Mouse (Mus musculus) erythroblast, embryonic 14.5 days (primary cell): ENCODE results near the gene Tmem86a. TPM values are rescaled to one million over a fixed set of nuclear protein-coding genes. Genes with fewer than 3 reads are reported as not detected.

Source experiments
- H3K27me3 ChIP-seq: 2 replicates; pipeline ENCODE4 v1.6.1; 2012; ENCODE audit warnings: inconsistent platforms; ENCODE audit not compliant: control insufficient read depth
- H3K36me3 ChIP-seq: 2 replicates; pipeline ENCODE4 v1.6.1; 2012; ENCODE audit warnings: mild to moderate bottlenecking, inconsistent platforms; ENCODE audit not compliant: control insufficient read depth
- H3K4me1 ChIP-seq: 2 replicates; pipeline ENCODE4 v1.6.1; 2012; ENCODE audit warnings: inconsistent platforms; ENCODE audit not compliant: control insufficient read depth
- H3K4me3 ChIP-seq: replicated peaks from 2 replicates; pipeline ENCODE3; 2012; ENCODE audit warnings: moderate library complexity, mild to moderate bottlenecking, inconsistent platforms
- H3K9me3 ChIP-seq: 2 replicates; pipeline ENCODE4 v1.6.1; 2012; ENCODE audit warnings: low read length, inconsistent platforms, mixed read lengths; ENCODE audit not compliant: control insufficient read depth
- GATA1 ChIP-seq: IDR thresholded peaks from 2 replicates; pipeline ENCODE4 v1.6.1; 2012; ENCODE audit warnings: low read length, inconsistent platforms, mixed read lengths
- TAL1 ChIP-seq: IDR thresholded peaks from 3 replicates; pipeline ENCODE4 v1.6.1; 2012; ENCODE audit warnings: low read length, inconsistent platforms, mixed read lengths
- polyA plus RNA-seq: library from polyadenylated mRNA; stranded (reverse); fragments of >175 nt; gene quantifications from 2 replicates; pipeline ENCODE4 v1.2.3, GENCODE M21; 2012

Gene Tmem86a
- polyA plus RNA-seq, 1 experiment: 0.24 TPM

DNA sequence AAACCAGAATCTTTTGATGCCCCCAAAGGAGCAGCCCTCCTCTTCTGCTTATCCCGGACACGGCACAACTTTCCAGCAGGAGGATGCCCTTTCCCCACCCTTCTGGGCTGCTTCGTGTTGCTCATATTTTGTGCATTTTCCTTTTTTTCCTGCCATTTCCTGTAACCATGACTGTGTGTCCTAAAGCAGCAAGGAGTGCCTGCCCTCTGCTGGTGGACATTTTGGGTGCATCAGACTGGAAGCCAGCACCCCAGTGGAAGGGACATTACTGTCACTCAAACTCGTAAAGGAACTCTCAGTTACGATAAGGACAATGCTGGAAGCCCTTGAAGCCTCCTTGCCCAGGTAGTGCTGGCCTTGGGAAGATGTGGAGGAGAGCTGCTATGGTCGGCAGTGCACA lies 30.9 kb downstream of the Tmem86a start:
- Histone ChIP-seq H3K4me3 (no peak overlapping the region), H3K9me3 (no peaks in the 10 kb centered on the region), H3K27me3 (no peaks in the 10 kb centered on the region), H3K36me3 (no peaks in the 10 kb centered on the region), H3K4me1 (no peaks in the 10 kb centered on the region)
- TF ChIP-seq GATA1: no peak
- no peak for TF ChIP-seq TAL1

DNA sequence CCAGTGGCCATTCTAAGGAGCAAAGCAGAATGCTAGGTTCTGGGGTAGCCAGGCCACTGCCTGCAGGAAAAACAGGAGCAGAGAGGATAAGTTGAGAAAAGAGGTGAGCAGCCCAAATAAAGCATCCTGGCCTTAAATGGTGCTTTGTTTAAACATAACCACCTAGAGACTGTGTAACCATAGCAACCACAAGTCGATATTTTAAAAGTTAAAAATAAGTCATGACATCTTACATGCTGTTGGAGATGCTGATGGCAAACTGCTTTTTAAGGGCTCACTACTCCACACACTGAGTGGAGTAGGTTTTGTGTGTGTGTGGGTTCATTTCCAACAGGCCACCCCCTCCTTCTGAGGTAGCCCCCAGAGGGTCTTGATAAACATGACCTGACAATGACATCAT lies 34.7 kb downstream of the Tmem86a start:
- TF ChIP-seq TAL1 (no peak), GATA1 (no peak)
- H3K27me3 ChIP-seq: no peaks in the 10 kb centered on the region

DNA sequence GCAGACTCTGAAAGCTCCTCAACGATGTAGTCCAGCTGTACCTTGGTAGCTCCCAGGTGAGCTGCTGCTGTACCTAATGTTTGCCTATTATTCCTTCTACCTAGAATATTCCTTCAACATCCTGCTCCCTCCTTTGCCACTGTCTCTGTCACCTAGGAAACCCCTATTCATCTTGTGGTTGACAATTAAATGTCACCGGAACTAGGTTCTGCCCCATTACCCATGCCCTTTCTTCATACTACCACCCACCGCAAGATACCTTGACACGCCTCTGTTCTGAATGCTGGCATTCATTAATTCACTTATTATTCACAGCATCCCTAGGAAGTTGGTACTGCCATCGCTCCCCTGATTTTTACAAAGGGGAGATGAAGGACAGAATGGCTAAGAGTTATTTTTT lies 43.5 kb downstream of the Tmem86a start:
- TF ChIP-seq TAL1 (no peak), GATA1 (no peak)
- no peaks in the 10 kb centered on the region for H3K36me3 ChIP-seq
- H3K4me1 ChIP-seq: no peaks in the 10 kb centered on the region
- H3K4me3 ChIP-seq: no peak overlapping the region
- no peaks in the 10 kb centered on the region for H3K9me3 ChIP-seq
- H3K27me3 ChIP-seq: no peaks in the 10 kb centered on the region

More for the DNA sequence above, 34.7 kb downstream of the Tmem86a start:
- H3K4me1 ChIP-seq: no peaks in the 10 kb centered on the region
- H3K36me3 ChIP-seq: no peaks in the 10 kb centered on the region
- H3K4me3 ChIP-seq: no peak overlapping the region
- H3K9me3 ChIP-seq: no peaks in the 10 kb centered on the region

DNA sequence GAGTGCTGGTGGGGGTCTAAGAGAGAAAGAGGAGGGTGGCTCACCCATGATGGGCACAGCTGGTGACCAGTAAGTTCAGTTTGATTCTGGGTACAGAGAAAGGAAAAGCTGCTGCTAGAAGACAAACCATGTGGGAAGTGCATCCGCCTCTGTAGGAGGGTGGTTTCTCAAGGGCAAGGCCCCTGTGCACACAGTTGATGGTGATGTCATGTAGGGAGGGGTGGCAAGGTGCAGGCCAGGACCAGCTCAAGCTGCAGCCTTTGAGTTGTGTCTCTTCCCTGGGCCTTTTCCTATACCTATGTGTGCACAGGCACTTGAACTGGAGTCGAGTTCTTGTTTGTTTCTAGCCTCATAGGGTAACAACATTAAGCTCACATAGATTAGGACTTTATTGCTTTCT lies 44.6 kb downstream of the Tmem86a start:
- Histone ChIP-seq H3K4me3 (no peak overlapping the region), H3K36me3 (no peaks in the 10 kb centered on the region), H3K27me3 (no peaks in the 10 kb centered on the region), H3K9me3 (no peaks in the 10 kb centered on the region), H3K4me1 (no peaks in the 10 kb centered on the region)
- no peak for TF ChIP-seq GATA1

DNA sequence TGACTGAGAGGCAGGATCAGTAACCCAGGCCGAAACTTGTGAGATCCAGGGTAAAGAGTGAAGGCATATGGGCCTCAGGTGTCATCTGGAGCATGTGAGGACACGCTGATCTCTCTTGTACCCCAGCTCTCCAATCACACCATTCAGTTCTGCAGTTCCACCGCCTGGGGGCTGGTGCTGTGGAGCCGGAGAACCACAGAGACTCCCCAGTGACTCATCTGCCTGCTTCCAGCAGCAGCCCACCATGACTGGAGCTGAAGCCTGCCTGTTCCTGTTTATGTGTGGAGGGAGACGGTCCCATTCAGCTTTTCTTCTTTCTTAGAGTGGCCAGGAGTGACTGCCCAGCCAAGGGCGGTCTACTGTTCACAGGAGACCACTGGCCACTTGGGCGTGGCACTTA lies 47.6 kb downstream of the Tmem86a start:
- TF ChIP-seq TAL1 (no peak), GATA1 (no peak)
- Histone ChIP-seq H3K36me3 (no peaks in the 10 kb centered on the region), H3K4me3 (no peak overlapping the region), H3K27me3 (no peaks in the 10 kb centered on the region), H3K9me3 (no peaks in the 10 kb centered on the region), H3K4me1 (no peaks in the 10 kb centered on the region)

DNA sequence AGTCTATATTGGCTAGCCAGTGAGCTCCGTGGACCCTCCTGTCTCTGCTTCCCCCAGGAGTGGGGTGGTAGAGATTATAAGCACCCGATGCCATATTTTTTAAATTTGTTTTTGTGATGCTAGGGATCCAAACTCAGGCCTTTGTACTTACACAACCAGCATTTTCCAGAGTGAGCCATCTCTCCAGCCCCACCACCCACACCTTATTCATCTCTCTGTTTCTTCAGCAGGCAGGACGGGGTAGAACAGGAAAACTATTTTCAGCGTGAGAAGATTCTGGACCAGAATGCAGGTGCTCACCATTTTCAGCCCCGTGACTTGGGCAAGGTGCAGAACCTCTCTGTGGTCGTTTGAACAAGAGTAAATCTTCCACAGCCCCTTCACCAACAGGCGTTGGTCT lies 48.9 kb downstream of the Tmem86a start:
- TF ChIP-seq GATA1 (no peak), TAL1 (no peak)
- Histone ChIP-seq H3K9me3 (no peaks in the 10 kb centered on the region), H3K4me1 (no peaks in the 10 kb centered on the region), H3K27me3 (no peaks in the 10 kb centered on the region), H3K4me3 (no peak overlapping the region), H3K36me3 (no peaks in the 10 kb centered on the region)

DNA sequence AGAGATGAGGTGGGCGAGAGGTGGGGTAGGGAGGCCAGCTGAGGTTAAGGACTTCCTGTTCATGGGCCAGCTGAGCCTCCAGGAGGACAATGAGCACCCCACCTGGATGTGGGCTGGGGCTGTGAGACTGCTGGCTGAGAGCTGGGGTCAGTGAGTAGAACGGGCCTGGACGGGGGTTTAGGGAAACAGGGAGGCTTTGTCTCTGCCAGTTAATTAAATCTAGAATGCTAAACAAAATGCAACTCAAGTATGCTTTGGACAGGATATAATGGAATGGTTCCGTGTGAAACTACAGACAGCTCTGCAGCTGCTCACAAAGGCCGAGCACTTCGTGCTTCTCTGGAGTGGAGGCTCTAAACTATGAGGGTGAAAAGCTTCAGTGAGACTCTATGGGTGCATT lies 50.2 kb downstream of the Tmem86a start:
- Histone ChIP-seq H3K27me3 (no peaks in the 10 kb centered on the region), H3K36me3 (no peaks in the 10 kb centered on the region), H3K9me3 (no peaks in the 10 kb centered on the region), H3K4me1 (no peaks in the 10 kb centered on the region), H3K4me3 (no peak overlapping the region)
- TF ChIP-seq TAL1: no peak
- no peak for TF ChIP-seq GATA1

DNA sequence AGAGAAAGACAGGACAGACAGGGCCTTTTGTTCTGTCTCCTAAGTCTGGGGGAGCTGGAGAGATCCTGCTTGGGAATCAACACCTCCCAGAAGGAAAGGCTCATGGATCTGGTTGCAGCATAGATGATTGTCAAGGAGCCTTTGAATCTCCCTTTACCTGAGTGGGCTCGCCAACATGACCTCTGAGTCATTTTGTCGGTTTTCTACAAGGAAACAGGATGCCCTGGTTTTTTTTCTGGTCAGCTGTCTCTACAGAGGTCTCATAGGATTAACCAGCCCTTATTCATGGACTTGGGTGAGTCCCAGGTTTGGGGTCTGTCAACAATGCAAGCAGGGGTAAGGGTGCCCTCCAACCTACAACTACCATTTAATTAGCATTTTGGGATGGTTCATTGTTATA lies 52.6 kb downstream of the Tmem86a start:
- H3K4me3 ChIP-seq: no peak overlapping the region
- no peaks in the 10 kb centered on the region for H3K27me3 ChIP-seq
- H3K9me3 ChIP-seq: no peaks in the 10 kb centered on the region
- no peaks in the 10 kb centered on the region for H3K36me3 ChIP-seq
- no peaks in the 10 kb centered on the region for H3K4me1 ChIP-seq
- TF ChIP-seq GATA1: no peak
- no peak for TF ChIP-seq TAL1

DNA sequence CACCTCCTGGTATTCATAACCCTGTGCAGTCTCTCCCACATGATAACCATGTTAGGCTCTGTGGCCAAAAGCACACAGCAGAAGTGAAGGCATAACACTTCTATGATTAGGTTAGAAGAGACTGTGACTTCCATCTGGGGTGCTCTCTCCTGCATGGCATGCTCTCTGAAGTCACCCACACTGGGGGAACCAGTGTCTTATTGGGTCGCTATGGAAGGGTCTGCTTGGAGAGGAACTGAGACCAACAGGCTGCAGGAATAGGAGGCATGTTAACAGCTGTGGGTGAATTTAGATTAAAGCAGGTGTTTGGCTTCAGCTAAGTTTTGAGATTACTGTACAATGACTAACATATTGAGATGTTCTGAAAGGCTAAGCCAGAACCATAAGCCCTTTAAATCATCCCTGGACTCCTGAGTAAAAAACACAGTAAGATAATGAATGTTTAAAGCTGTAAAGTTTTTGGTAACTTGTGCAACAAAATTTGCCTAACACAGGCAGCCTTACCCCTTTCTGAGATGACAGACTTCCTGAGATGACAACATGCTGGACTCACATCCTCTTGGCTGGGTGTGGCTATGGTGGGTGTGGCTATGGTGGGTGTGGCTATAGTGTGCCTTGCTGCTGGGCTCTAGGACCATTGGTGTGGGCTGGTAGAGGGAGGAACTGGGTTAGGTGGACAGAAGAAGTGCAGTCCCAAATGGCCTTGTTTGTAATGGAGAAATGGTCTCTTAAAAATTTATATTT lies 53.4 kb downstream of the Tmem86a start:
- no peak overlapping the region for H3K4me3 ChIP-seq
- H3K4me1 ChIP-seq: no peaks in the 10 kb centered on the region
- H3K27me3 ChIP-seq: no peaks in the 10 kb centered on the region
- no peaks in the 10 kb centered on the region for H3K36me3 ChIP-seq
- TF ChIP-seq GATA1: no peak
- TF ChIP-seq TAL1: no peak
- H3K9me3 ChIP-seq: no peaks in the 10 kb centered on the region

Other genes starting within 250 kb of the Tmem86a start
- gene Ldha, start 209.1 kb upstream of the Tmem86a start, polyA plus RNA-seq: 12.0 and 18.0 TPM in 2 replicates
- 0.04 TPM in 1 of 2 replicates, not detected in the other for gene Ldhc, start 189.4 kb upstream of the Tmem86a start, polyA plus RNA-seq
- 3.8 and 4.1 TPM in 2 replicates for gene Tsg101, start 130.6 kb upstream of the Tmem86a start, polyA plus RNA-seq
- gene Uevld, start 92.1 kb upstream of the Tmem86a start, polyA plus RNA-seq: 0.02 and 0.03 TPM in 2 replicates
- gene Gm9999, start 67.0 kb upstream of the Tmem86a start, polyA plus RNA-seq: not detected in 2 replicates
- 0.48 and 0.60 TPM in 2 replicates for gene Spty2d1, start 42.2 kb upstream of the Tmem86a start, polyA plus RNA-seq
- gene Ptpn5, start 83.1 kb downstream of the Tmem86a start, polyA plus RNA-seq: not detected in 2 replicates
- gene Mrgpra6, start 154.3 kb downstream of the Tmem86a start, polyA plus RNA-seq: not detected in 2 replicates
- not detected in 2 replicates for gene Mrgpra9, start 202.2 kb downstream of the Tmem86a start, polyA plus RNA-seq